Mouse (Mus musculus) heart, postnatal 0 days (tissue): ENCODE data around the gene Ado.

Experiments used
- CTCF ChIP-seq: IDR thresholded peaks from 2 replicates; pipeline ENCODE4 v1.5.1; 2016; ENCODE audit warnings: antibody characterized with exemption, control low read depth, low read depth
- EP300 ChIP-seq: IDR thresholded peaks from 2 replicates; pipeline ENCODE4 v1.6.1; 2016; ENCODE audit warnings: antibody characterized with exemption, low read depth

- TF ChIP-seq CTCF (peak; percentile 72), EP300 (no peak)
Measured at GRCm38 (mm10) chr10:67535972-67536371, 12.8 kb downstream of the Ado start.
